ENCODE assay signal across 11 mouse cellular contexts in genomic region chr9:14058592-14059227, GRCm38 (mm10).
A peak's percentile ranks its signal among the peaks of the same experiment; 100 is the strongest.
DNase-seq lines count a peak whose midpoint lies in the region; ATAC-seq and TF ChIP-seq lines count a peak whose summit lies in the region.
"Had no signal": no experiment of that assay in that cellular context is flagged by ENCODE, and none has a peak within 500 bp of the region (broad histone marks: within the 10 kb centered on the region; RNA-seq: fewer than 3 reads in every experiment).

No protein-coding gene starts in this region.

- no peak overlapping the region for H3K4me2 ChIP-seq in liver, embryonic 12.5 days
- H3K4me2 ChIP-seq: heart, embryonic 15.5 days had no signal

- H3K9ac ChIP-seq in liver, embryonic 12.5 days = no peak overlapping the region
- H3K9ac ChIP-seq: heart, embryonic 15.5 days had no signal

- no peaks in the 10 kb centered on the region for H3K9me3 ChIP-seq in liver, embryonic 12.5 days (replicated peaks)
- H3K9me3 ChIP-seq: heart, embryonic 15.5 days had no signal

- no peaks in the 10 kb centered on the region for H3K27me3 ChIP-seq in liver, embryonic 12.5 days (replicated peaks)
- H3K27me3 ChIP-seq: heart, embryonic 15.5 days had no signal

- H3K36me3 ChIP-seq in liver, embryonic 12.5 days = no peaks in the 10 kb centered on the region
- H3K36me3 ChIP-seq: heart, embryonic 15.5 days had no signal

- H3K4me1 ChIP-seq in liver, embryonic 12.5 days = no peaks in the 10 kb centered on the region

- peak; percentile 9 to 32; a peak in 3 of 4 replicates for ATAC-seq in hematopoietic stem cell, adult 5-6 weeks (replicated peaks in 1 of 2; ENCODE audit: insufficient read depth in 1 of 2, low FRiP score in 2 of 2, low TSS enrichment in 1 of 2, low read depth in 1 of 2, poor library complexity in 2 of 2, severe bottlenecking in 2 of 2)
- ATAC-seq in liver, embryonic 12.5 days = no peak

- DNase-seq in gastrocnemius, adult 2 months = no peak
- DNase-seq in gastrocnemius, adult 8-10 months (ENCODE audit: low spot score in 2 of 2) = no peak
- DNase-seq in ovary, adult 18-20 months (ENCODE audit: low spot score) = peak; percentile 44
- no peak for DNase-seq in ovary, postnatal 14 days (ENCODE audit: low spot score)
- no peak for DNase-seq in natural killer cell, adult 2 months (ENCODE audit: low spot score in 2 of 2)
- DNase-seq in layer of hippocampus, postnatal 10 days (ENCODE audit: low spot score in 2 of 2) = no peak
- DNase-seq: layer of hippocampus, postnatal 36 days had no signal

- peak overlapping the region; percentile 77 for H3K27ac ChIP-seq in gastrocnemius, adult 2 months
- H3K27ac ChIP-seq in liver, embryonic 12.5 days = no peak overlapping the region
- H3K27ac ChIP-seq: heart, embryonic 15.5 days had no signal

- intact Hi-C loops in gastrocnemius, adult 2 months (cut with DNase I) = no loop called here

- H3K4me3 ChIP-seq in gastrocnemius, adult 2 months = no peak overlapping the region
- H3K4me3 ChIP-seq in liver, embryonic 12.5 days = no peak overlapping the region
- H3K4me3 ChIP-seq: heart, embryonic 15.5 days; megakaryocyte, embryonic 14.5 days had no signal

- WGBS in liver, embryonic 12.5 days (ENCODE audit: insufficient replicate concordance) = 41% methylated on average over 5 of the region's 5 CpGs

- TF ChIP-seq CTCF in gastrocnemius, adult 2 months (IDR thresholded peaks at IDR 0.05) = no peak
